Mouse (Mus musculus): ENCODE data around the gene Fads2. TPM values are rescaled to one million over a fixed set of nuclear protein-coding genes. Genes with fewer than 3 reads are reported as not detected.

The Fads2 gene
- total RNA-seq, 1 experiment: 41.5 TPM

DNA sequence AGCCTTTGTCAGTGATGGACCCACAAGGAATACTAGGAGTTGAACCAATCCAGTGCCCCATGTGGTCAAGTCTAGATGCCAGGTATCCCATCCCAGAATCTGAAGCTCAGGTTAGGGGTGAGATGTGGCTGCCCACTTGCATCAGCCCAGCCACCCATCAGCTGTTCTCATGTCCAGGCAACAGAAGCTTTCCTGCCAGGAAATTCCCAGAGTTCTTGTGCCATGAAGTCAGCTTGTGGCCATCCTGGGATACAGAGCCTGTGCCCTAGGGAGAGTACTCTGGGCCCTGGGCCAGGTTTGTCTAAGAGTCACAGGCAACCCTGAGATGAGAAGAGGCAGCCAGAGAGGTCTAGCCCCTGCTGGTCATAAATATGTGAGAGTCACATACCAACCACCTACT, 57.9 kb downstream of the Fads2 start:
- no peak for DNase-seq (ENCODE audit: low read depth, low spot score)
- no peak overlapping the region for H3K4me3 ChIP-seq (ENCODE audit: insufficient read depth in 1 of 2, low read depth in 1 of 2, low read length in 2 of 2, poor library complexity in 1 of 2, severe bottlenecking in 1 of 2)
- H3K9me3 ChIP-seq (ENCODE audit: control insufficient read depth, insufficient read depth, low read depth, low read length): no peaks in the 10 kb centered on the region
- H3K9ac ChIP-seq (ENCODE audit: insufficient read depth, low read depth, low read length, poor library complexity, severe bottlenecking): no peak overlapping the region
- no peak overlapping the region for H3K27ac ChIP-seq (ENCODE audit: insufficient read depth, low read depth, low read length, poor library complexity, severe bottlenecking)
- H3K4me1 ChIP-seq (ENCODE audit: control insufficient read depth in 2 of 2, insufficient read depth in 2 of 2, low read length in 2 of 2, poor library complexity in 1 of 2): no peaks in the 10 kb centered on the region; a peak in 1 of 4 replicates
- TF ChIP-seq MAFK (IDR thresholded peaks at IDR 0.05; ENCODE audit: insufficient read depth, low read depth, low read length): no peak
- TF ChIP-seq CHD2 (IDR thresholded peaks at IDR 0.05; ENCODE audit: low read depth, low read length): no peak
- TF ChIP-seq HCFC1 (IDR thresholded peaks at IDR 0.05; ENCODE audit: borderline replicate concordance, insufficient read depth, low read length): no peak
- no peak for TF ChIP-seq ZC3H11A (IDR thresholded peaks at IDR 0.05; ENCODE audit: borderline replicate concordance, low read depth, low read length)
- no peak for TF ChIP-seq ZNF384 (IDR thresholded peaks at IDR 0.05; ENCODE audit: low read depth, low read length)
- H3K36me3 ChIP-seq (ENCODE audit: control insufficient read depth, insufficient read depth, low read length, poor library complexity, severe bottlenecking): no peaks in the 10 kb centered on the region
- in situ Hi-C loops (cut with MboI; ENCODE audit: low sequenced_read_pairs in 2 of 2, unreplicated experiment in 2 of 2): no loop called here

GRCm38 (mm10) chr19:10042816-10043215, 58.7 kb downstream of the Fads2 start:
- Histone ChIP-seq H3K9ac (ENCODE audit: insufficient read depth, low read depth, low read length, poor library complexity, severe bottlenecking) (no peak overlapping the region), H3K4me3 (ENCODE audit: insufficient read depth in 1 of 2, low read depth in 1 of 2, low read length in 2 of 2, poor library complexity in 1 of 2, severe bottlenecking in 1 of 2) (no peak overlapping the region), H3K9me3 (ENCODE audit: control insufficient read depth, insufficient read depth, low read depth, low read length) (no peaks in the 10 kb centered on the region), H3K4me1 (ENCODE audit: control insufficient read depth in 2 of 2, insufficient read depth in 2 of 2, low read length in 2 of 2, poor library complexity in 1 of 2) (no peaks in the 10 kb centered on the region; a peak in 1 of 4 replicates), H3K27ac (ENCODE audit: insufficient read depth, low read depth, low read length, poor library complexity, severe bottlenecking) (no peak overlapping the region), H3K36me3 (ENCODE audit: control insufficient read depth, insufficient read depth, low read length, poor library complexity, severe bottlenecking) (no peaks in the 10 kb centered on the region)
- DNase-seq (ENCODE audit: low read depth, low spot score): no peak
- TF ChIP-seq HCFC1 (IDR thresholded peaks at IDR 0.05; ENCODE audit: borderline replicate concordance, insufficient read depth, low read length) (no peak), ZC3H11A (IDR thresholded peaks at IDR 0.05; ENCODE audit: borderline replicate concordance, low read depth, low read length) (no peak), CHD2 (IDR thresholded peaks at IDR 0.05; ENCODE audit: low read depth, low read length) (no peak), MAFK (IDR thresholded peaks at IDR 0.05; ENCODE audit: insufficient read depth, low read depth, low read length) (no peak), ZNF384 (IDR thresholded peaks at IDR 0.05; ENCODE audit: low read depth, low read length) (no peak)
- in situ Hi-C loops (cut with MboI; ENCODE audit: low sequenced_read_pairs in 2 of 2, unreplicated experiment in 2 of 2): no loop called here

GRCm38 (mm10) chr19:10042232-10042631, 59.3 kb downstream of the Fads2 start:
- Histone ChIP-seq H3K9me3 (ENCODE audit: control insufficient read depth, insufficient read depth, low read depth, low read length) (no peaks in the 10 kb centered on the region), H3K9ac (ENCODE audit: insufficient read depth, low read depth, low read length, poor library complexity, severe bottlenecking) (no peak overlapping the region), H3K4me3 (ENCODE audit: insufficient read depth in 1 of 2, low read depth in 1 of 2, low read length in 2 of 2, poor library complexity in 1 of 2, severe bottlenecking in 1 of 2) (peak overlapping the region; percentile 56 to 68; a peak in 3 of 4 replicates), H3K4me1 (ENCODE audit: control insufficient read depth in 2 of 2, insufficient read depth in 2 of 2, low read length in 2 of 2, poor library complexity in 1 of 2) (no peaks in the 10 kb centered on the region; a peak in 1 of 4 replicates), H3K36me3 (ENCODE audit: control insufficient read depth, insufficient read depth, low read length, poor library complexity, severe bottlenecking) (no peaks in the 10 kb centered on the region), H3K27ac (ENCODE audit: insufficient read depth, low read depth, low read length, poor library complexity, severe bottlenecking) (no peak overlapping the region)
- no peak for DNase-seq (ENCODE audit: low read depth, low spot score)
- TF ChIP-seq ZNF384 (IDR thresholded peaks at IDR 0.05; ENCODE audit: low read depth, low read length): no peak
- TF ChIP-seq HCFC1 (IDR thresholded peaks at IDR 0.05; ENCODE audit: borderline replicate concordance, insufficient read depth, low read length): no peak
- no peak for TF ChIP-seq CHD2 (IDR thresholded peaks at IDR 0.05; ENCODE audit: low read depth, low read length)
- TF ChIP-seq ZC3H11A (IDR thresholded peaks at IDR 0.05; ENCODE audit: borderline replicate concordance, low read depth, low read length): no peak
- no peak for TF ChIP-seq MAFK (IDR thresholded peaks at IDR 0.05; ENCODE audit: insufficient read depth, low read depth, low read length)
- in situ Hi-C loops (cut with MboI; ENCODE audit: low sequenced_read_pairs in 2 of 2, unreplicated experiment in 2 of 2): no loop called here

- TF ChIP-seq CHD2 (IDR thresholded peaks at IDR 0.05; ENCODE audit: low read depth, low read length) (no peak), MAFK (IDR thresholded peaks at IDR 0.05; ENCODE audit: insufficient read depth, low read depth, low read length) (no peak), HCFC1 (IDR thresholded peaks at IDR 0.05; ENCODE audit: borderline replicate concordance, insufficient read depth, low read length) (no peak), ZNF384 (IDR thresholded peaks at IDR 0.05; ENCODE audit: low read depth, low read length) (no peak)
- no peaks in the 10 kb centered on the region for H3K36me3 ChIP-seq (ENCODE audit: control insufficient read depth, insufficient read depth, low read length, poor library complexity, severe bottlenecking)
- DNase-seq (ENCODE audit: low read depth, low spot score): no peak
- in situ Hi-C loops (cut with MboI; ENCODE audit: low sequenced_read_pairs in 2 of 2, unreplicated experiment in 2 of 2): no loop called here
- H3K4me3 ChIP-seq (ENCODE audit: insufficient read depth in 1 of 2, low read depth in 1 of 2, low read length in 2 of 2, poor library complexity in 1 of 2, severe bottlenecking in 1 of 2): peak within 1 kb of the TSS; percentile 56 to 68
- H3K27ac ChIP-seq (ENCODE audit: insufficient read depth, low read depth, low read length, poor library complexity, severe bottlenecking): no peak within 1 kb of the TSS
- no peaks in the 10 kb centered on the region; a peak in 1 of 4 replicates for H3K4me1 ChIP-seq (ENCODE audit: control insufficient read depth in 2 of 2, insufficient read depth in 2 of 2, low read length in 2 of 2, poor library complexity in 1 of 2)
- peak within 1 kb of the TSS; percentile 33; the same call in 1 of the 2 replicates for H3K9ac ChIP-seq (ENCODE audit: insufficient read depth, low read depth, low read length, poor library complexity, severe bottlenecking)
- no peaks in the 10 kb centered on the region for H3K9me3 ChIP-seq (ENCODE audit: control insufficient read depth, insufficient read depth, low read depth, low read length)
These were observed 60.0 kb downstream of the Fads2 start, which contains the start of gene Fads3 for GRCm38 (mm10) chr19:10041388-10042148. TSS of gene Fads3 (plus strand) at chr19:10041569.
